In the genomic region with DNA sequence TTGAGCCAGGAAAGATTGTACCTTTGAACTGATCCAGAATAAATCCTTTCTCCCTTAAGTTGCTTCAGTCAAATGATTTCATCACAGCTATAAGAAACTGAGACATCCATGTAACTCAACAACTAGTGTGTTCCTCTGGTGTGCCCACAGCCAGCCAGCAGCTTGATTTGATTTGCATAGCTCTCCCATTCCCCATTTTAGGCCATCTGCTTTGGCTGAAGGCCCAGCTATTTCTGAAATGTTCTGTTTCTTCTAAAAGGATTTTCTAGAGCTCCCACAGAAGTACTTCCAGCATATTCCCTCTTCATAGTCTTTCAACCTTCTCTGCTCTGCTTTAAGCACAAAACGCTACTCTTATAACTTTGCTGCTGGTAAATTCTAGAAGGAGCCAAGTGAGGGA, we compare ENCODE assay signal across 22 mouse cellular contexts. TPM values are rescaled to one million over a fixed set of nuclear protein-coding genes. Genes with fewer than 3 reads are reported as not detected.
A peak's percentile ranks its signal among the peaks of the same experiment; 100 is the strongest.
DNase-seq lines count a peak whose midpoint lies in the region; TF ChIP-seq lines count a peak whose summit lies in the region.
"Had no signal": no experiment of that assay in that cellular context is flagged by ENCODE, and none has a peak within 500 bp of the region (broad histone marks: within the 10 kb centered on the region; RNA-seq: fewer than 3 reads in every experiment).

No protein-coding gene starts in this region.

- no peak for TF ChIP-seq POLR2A in cortical plate, adult 2 months (IDR thresholded peaks at IDR 0.05; ENCODE audit: extremely low read depth, insufficient read depth, low read length)

- H3K27ac ChIP-seq in cortical plate, adult 2 months (ENCODE audit: insufficient read depth, low read length), result peak overlapping the region; percentile 83
- H3K27ac ChIP-seq in layer of hippocampus, adult 2 months, result peak overlapping the region; percentile 88
- H3K27ac ChIP-seq: embryonic facial prominence, embryonic 12.5 days; forebrain, embryonic 10.5 days; limb, embryonic 12.5 days had no signal

- H3K4me1 ChIP-seq in cortical plate, adult 2 months (ENCODE audit: control insufficient read depth, insufficient read depth, low read length), result peaks cover 1% of the 10 kb centered on the region; the same call in 1 of the 2 replicates
- H3K4me1 ChIP-seq: embryonic facial prominence, embryonic 12.5 days had no signal

- H3K4me3 ChIP-seq in cortical plate, adult 2 months (ENCODE audit: insufficient read depth, low read length), result no peak overlapping the region
- no peak overlapping the region for H3K4me3 ChIP-seq in layer of hippocampus, adult 2 months
- H3K4me3 ChIP-seq: embryonic facial prominence, embryonic 12.5 days; forebrain, embryonic 10.5 days; limb, embryonic 12.5 days; myocyte had no signal

- peak; percentile 72 for DNase-seq in layer of hippocampus, adult 11-12 months (ENCODE audit: low spot score)
- DNase-seq in layer of hippocampus, adult 9-10 months (ENCODE audit: low spot score), result no peak
- peak; percentile 58 to 83 for DNase-seq in layer of hippocampus, adult 2 months (ENCODE audit: low spot score in 2 of 2)
- DNase-seq in right cerebral cortex, adult 2 months (ENCODE audit: low spot score in 2 of 2), result peak; percentile 47 to 60
- DNase-seq in kidney, postnatal 25 days, result no peak
- DNase-seq in adrenal gland, postnatal 36 days, result no peak
- DNase-seq in thymus, adult 18-20 months, result no peak
- DNase-seq: adrenal gland, adult 2 months; cerebellum, postnatal 25 days; gastrocnemius, postnatal 14 days; heart, postnatal 10 days; kidney, adult 11 months; kidney, postnatal 14 days; lung, postnatal 36 days had no signal

- no peak for TF ChIP-seq CTCF in cortical plate, adult 2 months (IDR thresholded peaks at IDR 0.05; ENCODE audit: extremely low read depth, insufficient read depth, low read length)
- no peak for TF ChIP-seq CTCF in layer of hippocampus, adult 2 months (conservative IDR thresholded peaks at IDR 0.05)

RNA-seq across cellular contexts. Expression of a gene that starts 33.3 kb away (rescaled TPM):
- polyA plus RNA-seq in cortical plate, adult 2 months (2012; rRNA removed), result 51.8 and 53.1 TPM in 2 replicates
- total RNA-seq in layer of hippocampus, adult 2 months (2021), result 100 to 1,000 TPM; 105 to 117 TPM
- total RNA-seq in adrenal gland, postnatal 36 days (2021), result under 1 TPM; 0.50 to 0.56 TPM
- total RNA-seq: G1E; neutrophil, adult 5-6 weeks had no signal
- polyA plus RNA-seq: G1E; liver, embryonic 16.5 days; myocyte had no signal

Comparison
In these comparisons a context has a peak if more than half of its experiments do, and no peak if none do; other contexts are left out.
1. DNase-seq: peak in layer of hippocampus, adult 11-12 months (single experiment), layer of hippocampus, adult 2 months (2 of 2) and right cerebral cortex, adult 2 months (2 of 2); none in layer of hippocampus, adult 9-10 months (single experiment), kidney, postnatal 25 days (0 of 2), adrenal gland, postnatal 36 days (0 of 2) and thymus, adult 18-20 months (0 of 2).
2. RNA of a gene that starts 33.3 kb away (total RNA-seq): 105 to 117 TPM in layer of hippocampus, adult 2 months; 0.50 to 0.56 TPM in adrenal gland, postnatal 36 days; every median in the first group is over 10 times any median in the second.